Mouse (Mus musculus) G1E (cell line): Measurements from ENCODE around the gene Tmprss7.

Source experiments
- CTCF ChIP-seq: IDR thresholded peaks from 2 replicates; pipeline ENCODE4 v1.5.1; 2012; ENCODE audit warnings: low read depth, low read length, inconsistent platforms, mixed read lengths
- GATA1 ChIP-seq: IDR thresholded peaks from 2 replicates; pipeline ENCODE4 v1.6.1; 2012; ENCODE audit warnings: borderline replicate concordance, low read length, inconsistent platforms, mixed read lengths
- GATA2 ChIP-seq: IDR thresholded peaks from 2 replicates; pipeline ENCODE4 v1.6.1; 2012; ENCODE audit warnings: low read depth, low read length, inconsistent platforms, borderline replicate concordance
- TAL1 ChIP-seq: conservative IDR thresholded peaks from 2 replicates; pipeline ENCODE4 v1.6.1; 2012; ENCODE audit warnings: low read depth, low read length, inconsistent platforms, mixed read lengths

GRCm38 (mm10) chr16:45722460-45722951 lies 29.0 kb upstream of the Tmprss7 start:
- TF ChIP-seq CTCF, result no peak
- TF ChIP-seq GATA1, result no peak
- TF ChIP-seq TAL1, result no peak
- TF ChIP-seq GATA2, result no peak
